Mouse (Mus musculus) forebrain, embryonic 10.5 days (tissue): Measurements from ENCODE around the gene Zfp652. TPM values are rescaled to one million over a fixed set of nuclear protein-coding genes. Genes with fewer than 3 reads are reported as not detected.

ENCODE experiments used
- DNase-seq: peaks from one replicate; pipeline ENCODE4 v3.0.0-alpha.2; 2017; ENCODE audit warnings: low spot score; ENCODE audit errors: extremely low spot score
- H3K27ac ChIP-seq: fragments of 300-500 bp; sonication (generic); 2 replicates; pipeline ENCODE4 v1.5.1; 2016; ENCODE audit warnings: mild to moderate bottlenecking
- H3K27me3 ChIP-seq: fragments of 300-500 bp; sonication (generic); 2 replicates; pipeline ENCODE4 v1.6.1; 2016; ENCODE audit warnings: mild to moderate bottlenecking; ENCODE audit not compliant: poor library complexity, severe bottlenecking
- H3K36me3 ChIP-seq: fragments of 300-500 bp; sonication (generic); replicated peaks from 2 replicates; pipeline ENCODE4 v1.6.1; 2016; ENCODE audit warnings: mild to moderate bottlenecking, moderate library complexity
- H3K4me1 ChIP-seq: fragments of 300-500 bp; sonication (generic); 2 replicates; pipeline ENCODE4 v1.6.1; 2016
- H3K4me3 ChIP-seq: fragments of 300-500 bp; sonication (generic); 2 replicates; pipeline ENCODE4 v1.5.1; 2016; ENCODE audit warnings: mild to moderate bottlenecking, moderate library complexity
- H3K9me3 ChIP-seq: fragments of 300-500 bp; sonication (generic); 2 replicates; pipeline ENCODE4 v1.6.1; 2016; ENCODE audit warnings: mild to moderate bottlenecking, moderate library complexity
- WGBS: fragments of 180-500 bp; shearing (Covaris S2); methylation state at CpG from one replicate; pipeline ENCODE4 v1.1.7; 2016; 5-methylcytosine and 5-hydroxymethylcytosine counted together
- polyA plus RNA-seq: library from polyadenylated mRNA; unstranded; fragments of >200 nt; fragmentation: Nextera tagmentation; extraction: Ambion mirVana; gene quantifications from 2 replicates; pipeline ENCODE4 v1.2.1, GENCODE M21; 2016

Zfp652 gene
- polyA plus RNA-seq, 1 experiment from 2014 or later: 18.7 TPM

GRCm38 (mm10) chr11:95688981-95689380 lies 23.5 kb upstream of the Zfp652 start:
- Histone ChIP-seq H3K27ac (peak overlapping the region; percentile 61; the same call in 1 of the 2 replicates), H3K36me3 (peaks cover under 1% of the 10 kb centered on the region; the same call in 1 of the 2 replicates), H3K4me3 (no peak overlapping the region), H3K4me1 (peaks cover 17% of the 10 kb centered on the region), H3K9me3 (no peaks in the 10 kb centered on the region), H3K27me3 (no peaks in the 10 kb centered on the region)
- no peak for DNase-seq
- WGBS: 81% methylated on average over 7 of the region's 7 CpGs

GRCm38 (mm10) chr11:95689544-95689943 lies 22.9 kb upstream of the Zfp652 start:
- no peak for DNase-seq
- WGBS: 86% methylated on average over 3 of the region's 3 CpGs
- Histone ChIP-seq H3K9me3 (no peaks in the 10 kb centered on the region), H3K36me3 (no peaks in the 10 kb centered on the region), H3K27ac (no peak overlapping the region), H3K4me1 (peaks cover 17% of the 10 kb centered on the region), H3K4me3 (no peak overlapping the region), H3K27me3 (no peaks in the 10 kb centered on the region)

- no peaks in the 10 kb centered on the region for H3K9me3 ChIP-seq
- DNase-seq: no peak
- no peaks in the 10 kb centered on the region for H3K27me3 ChIP-seq
- WGBS: 91% methylated on average over 5 of the region's 5 CpGs
- H3K4me3 ChIP-seq: no peak overlapping the region
- H3K4me1 ChIP-seq: no peaks in the 10 kb centered on the region
- no peaks in the 10 kb centered on the region for H3K36me3 ChIP-seq
- H3K27ac ChIP-seq: no peak overlapping the region
These were observed 13.9 kb upstream of the Zfp652 start for GRCm38 (mm10) chr11:95698541-95698940.

GRCm38 (mm10) chr11:95700778-95701739 lies 11.4 kb upstream of the Zfp652 start:
- no peaks in the 10 kb centered on the region for H3K9me3 ChIP-seq
- no peaks in the 10 kb centered on the region for H3K27me3 ChIP-seq
- no peak for DNase-seq
- H3K36me3 ChIP-seq: no peaks in the 10 kb centered on the region
- no peaks in the 10 kb centered on the region for H3K4me1 ChIP-seq
- H3K4me3 ChIP-seq: no peak overlapping the region
- 93% methylated on average over 13 of the region's 13 CpGs for WGBS
- no peak overlapping the region for H3K27ac ChIP-seq

GRCm38 (mm10) chr11:95704032-95704969 lies 8.2 kb upstream of the Zfp652 start:
- no peak for DNase-seq
- peaks cover 11% of the 10 kb centered on the region for H3K4me1 ChIP-seq
- no peaks in the 10 kb centered on the region for H3K27me3 ChIP-seq
- H3K36me3 ChIP-seq: no peaks in the 10 kb centered on the region
- H3K9me3 ChIP-seq: no peaks in the 10 kb centered on the region
- WGBS: 93% methylated on average over 12 of the region's 12 CpGs
- no peak overlapping the region for H3K27ac ChIP-seq
- no peak overlapping the region for H3K4me3 ChIP-seq

GRCm38 (mm10) chr11:95704970-95705330 lies 7.5 kb upstream of the Zfp652 start:
- no peak overlapping the region for H3K4me3 ChIP-seq
- 72% methylated on average over 4 of the region's 4 CpGs for WGBS
- peaks cover 11% of the 10 kb centered on the region for H3K4me1 ChIP-seq
- no peak for DNase-seq
- H3K27ac ChIP-seq: no peak overlapping the region
- H3K9me3 ChIP-seq: no peaks in the 10 kb centered on the region
- no peaks in the 10 kb centered on the region for H3K27me3 ChIP-seq
- no peaks in the 10 kb centered on the region for H3K36me3 ChIP-seq

GRCm38 (mm10) chr11:95709534-95710040 lies 2.9 kb upstream of the Zfp652 start:
- no peaks in the 10 kb centered on the region for H3K27me3 ChIP-seq
- no peak for DNase-seq
- no peak overlapping the region for H3K27ac ChIP-seq
- no peaks in the 10 kb centered on the region for H3K9me3 ChIP-seq
- WGBS: 92% methylated on average over 6 of the region's 6 CpGs
- no peaks in the 10 kb centered on the region for H3K36me3 ChIP-seq
- peaks cover 33% of the 10 kb centered on the region for H3K4me1 ChIP-seq
- H3K4me3 ChIP-seq: no peak overlapping the region

GRCm38 (mm10) chr11:95710478-95710877 lies 2.0 kb upstream of the Zfp652 start:
- Histone ChIP-seq H3K27ac (no peak overlapping the region), H3K36me3 (no peaks in the 10 kb centered on the region), H3K4me3 (no peak overlapping the region), H3K9me3 (no peaks in the 10 kb centered on the region), H3K27me3 (no peaks in the 10 kb centered on the region), H3K4me1 (peaks cover 41% of the 10 kb centered on the region)
- no peak for DNase-seq
- 83% methylated on average over 7 of the region's 7 CpGs for WGBS

GRCm38 (mm10) chr11:95712085-95712562 lies 349 bp upstream of the Zfp652 start:
- no peaks in the 10 kb centered on the region for H3K9me3 ChIP-seq
- H3K27ac ChIP-seq: peak overlapping the region; percentile 98
- no peaks in the 10 kb centered on the region for H3K36me3 ChIP-seq
- no peak for DNase-seq
- 30% methylated on average over 12 of the region's 12 CpGs for WGBS
- peak overlapping the region; percentile 97 for H3K4me3 ChIP-seq
- H3K4me1 ChIP-seq: peaks cover 50% of the 10 kb centered on the region
- no peaks in the 10 kb centered on the region for H3K27me3 ChIP-seq

- no peaks in the 10 kb centered on the region for H3K27me3 ChIP-seq
- peak; percentile 58 for DNase-seq
- under 1% methylated on average over 49 of the region's 49 CpGs for WGBS
- H3K27ac ChIP-seq: peak overlapping the region; percentile 98
- no peaks in the 10 kb centered on the region for H3K36me3 ChIP-seq
- H3K4me1 ChIP-seq: peaks cover 40% of the 10 kb centered on the region
- peak overlapping the region; percentile 97 for H3K4me3 ChIP-seq
- H3K9me3 ChIP-seq: no peaks in the 10 kb centered on the region
These were observed 845 bp downstream of the Zfp652 start for GRCm38 (mm10) chr11:95713225-95713810.

- no peak for DNase-seq
- H3K9me3 ChIP-seq: no peaks in the 10 kb centered on the region
- WGBS: 2% methylated on average over 13 of the region's 13 CpGs
- H3K36me3 ChIP-seq: no peaks in the 10 kb centered on the region
- H3K27me3 ChIP-seq: no peaks in the 10 kb centered on the region
- peaks cover 39% of the 10 kb centered on the region for H3K4me1 ChIP-seq
- peak overlapping the region; percentile 98 for H3K27ac ChIP-seq
- H3K4me3 ChIP-seq: peak overlapping the region; percentile 97
These were observed 1.4 kb downstream of the Zfp652 start for GRCm38 (mm10) chr11:95713811-95714241.

- no peak for DNase-seq
- no peaks in the 10 kb centered on the region for H3K9me3 ChIP-seq
- H3K36me3 ChIP-seq: no peaks in the 10 kb centered on the region
- H3K27ac ChIP-seq: no peak overlapping the region
- H3K27me3 ChIP-seq: no peaks in the 10 kb centered on the region
- 53% methylated on average over 7 of the region's 7 CpGs for WGBS
- peaks cover 39% of the 10 kb centered on the region for H3K4me1 ChIP-seq
- H3K4me3 ChIP-seq: peak overlapping the region; percentile 97
These were observed 1.9 kb downstream of the Zfp652 start for GRCm38 (mm10) chr11:95714411-95714810.
